Mouse (Mus musculus): ENCODE data around the gene Gal. TPM values are rescaled to one million over a fixed set of nuclear protein-coding genes. Genes with fewer than 3 reads are reported as not detected.

Gal gene
- polyA plus RNA-seq, 1 experiment from 2014 or later, result 13.9 TPM

Other genes with a start within 250 kb of the Gal start
- 99.7 and 104 TPM in 2 replicates for gene Mrpl21, start 131.6 kb downstream of the Gal start, polyA plus RNA-seq (2014; fragmentation: Nextera tagmentation; extraction: Ambion mirVana)
- 9.6 TPM in 2 replicates for gene Ighmbp2, start 131.5 kb downstream of the Gal start, polyA plus RNA-seq (2014; fragmentation: Nextera tagmentation; extraction: Ambion mirVana)
- 10.0 and 20.5 TPM in 2 replicates for gene Cpt1a, start 92.2 kb downstream of the Gal start, polyA plus RNA-seq (2014; fragmentation: Nextera tagmentation; extraction: Ambion mirVana)
- 0.12 and 0.30 TPM in 2 replicates for gene Tesmin, start 25.7 kb downstream of the Gal start, polyA plus RNA-seq (2014; fragmentation: Nextera tagmentation; extraction: Ambion mirVana)
- gene Ppp6r3, start 161.2 kb upstream of the Gal start, polyA plus RNA-seq (2014; fragmentation: Nextera tagmentation; extraction: Ambion mirVana), result 67.3 and 72.5 TPM in 2 replicates

All from neural tube, embryonic 14.5 days (tissue).